Mouse (Mus musculus): Measurements from ENCODE around the gene Arpc1a.

DNA sequence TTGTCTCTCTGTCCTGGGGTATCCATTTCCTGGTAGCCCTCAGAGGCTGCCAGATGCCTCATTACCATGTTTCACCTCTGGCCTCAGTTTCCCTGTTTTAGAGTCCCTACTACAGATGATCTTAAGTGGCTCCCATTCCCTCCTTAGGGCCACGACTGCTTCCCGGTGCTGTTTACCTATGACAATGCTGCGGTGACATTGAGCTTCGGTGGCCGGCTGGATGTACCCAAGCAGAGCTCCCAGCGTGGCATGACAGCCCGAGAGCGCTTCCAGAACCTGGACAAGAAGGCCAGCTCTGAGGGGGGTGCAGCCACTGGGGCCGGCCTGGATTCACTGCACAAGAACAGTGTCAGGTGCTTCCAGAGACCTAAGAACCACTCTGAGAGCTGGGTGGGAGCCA is 43.0 kb downstream of the Arpc1a start:
- no peak for TF ChIP-seq POLR2A (IDR thresholded peaks at IDR 0.05; ENCODE audit: borderline replicate concordance, control insufficient read depth, low read depth, low read length)
- TF ChIP-seq CTCF (IDR thresholded peaks at IDR 0.05; ENCODE audit: control insufficient read depth, insufficient read depth, low read length), result no peak
